Mouse (Mus musculus) heart, embryonic 10.5 days (tissue): ENCODE data around the gene Duxbl3. TPM values are rescaled to one million over a fixed set of nuclear protein-coding genes. Genes with fewer than 3 reads are reported as not detected.

Experiments
- polyA plus RNA-seq: library from polyadenylated mRNA; unstranded; fragments of >200 nt; fragmentation: Nextera tagmentation; extraction: Ambion mirVana; gene quantifications from 2 replicates; pipeline ENCODE4 v1.2.1, GENCODE M21; 2016

Duxbl3 gene
- polyA plus RNA-seq, 1 experiment from 2014 or later = not detected

Other genes starting within 250 kb of the Duxbl3 start
- gene Gm9780, start 215.3 kb upstream of the Duxbl3 start, polyA plus RNA-seq = 1.1 TPM in 1 of 2 replicates, not detected in the other
- gene Tmem254c, start 190.6 kb upstream of the Duxbl3 start, polyA plus RNA-seq = 28.7 and 28.9 TPM in 2 replicates
- not detected in 2 replicates for gene Cphx2, start 176.4 kb upstream of the Duxbl3 start, polyA plus RNA-seq
- gene Cphx3, start 175.7 kb upstream of the Duxbl3 start, polyA plus RNA-seq = not detected in 2 replicates
- 0.94 TPM in 1 of 2 replicates, not detected in the other for gene Duxbl2, start 139.6 kb upstream of the Duxbl3 start, polyA plus RNA-seq
- gene Plac9b, start 75.5 kb upstream of the Duxbl3 start, polyA plus RNA-seq = 0.80 and 0.95 TPM in 2 replicates
- gene Tmem254b, start 50.9 kb upstream of the Duxbl3 start, polyA plus RNA-seq = 21.3 and 26.4 TPM in 2 replicates